Mouse (Mus musculus): Measurements from ENCODE around the gene Gcc2. TPM values are rescaled to one million over a fixed set of nuclear protein-coding genes. Genes with fewer than 3 reads are reported as not detected.

The Gcc2 gene
- polyA plus RNA-seq, 1 experiment from 2014 or later, result 82.3 TPM

Other genes with a start within 250 kb of the Gcc2 start
- gene AW822073, start 30.6 kb upstream of the Gcc2 start, polyA plus RNA-seq (2015; fragmentation: Nextera tagmentation; extraction: Ambion mirVana), result not detected in 2 replicates
- gene Duxf3, start 22.8 kb upstream of the Gcc2 start, polyA plus RNA-seq (2015; fragmentation: Nextera tagmentation; extraction: Ambion mirVana), result not detected in 2 replicates
- not detected in 2 replicates for gene Gm4981, start 18.8 kb upstream of the Gcc2 start, polyA plus RNA-seq (2015; fragmentation: Nextera tagmentation; extraction: Ambion mirVana)
- gene Lims1, start 68.0 kb downstream of the Gcc2 start, polyA plus RNA-seq (2015; fragmentation: Nextera tagmentation; extraction: Ambion mirVana), result 56.6 and 86.2 TPM in 2 replicates
- gene Ranbp2, start 191.4 kb downstream of the Gcc2 start, polyA plus RNA-seq (2015; fragmentation: Nextera tagmentation; extraction: Ambion mirVana), result 13.2 and 16.6 TPM in 2 replicates
- gene Ccdc138, start 242.5 kb downstream of the Gcc2 start, polyA plus RNA-seq (2015; fragmentation: Nextera tagmentation; extraction: Ambion mirVana), result 7.9 and 8.5 TPM in 2 replicates

All from neural tube, embryonic 15.5 days (tissue).